Mouse (Mus musculus) heart, embryonic 12.5 days (tissue): Measurements from ENCODE around the gene Rtn4r. TPM values are rescaled to one million over a fixed set of nuclear protein-coding genes. Genes with fewer than 3 reads are reported as not detected.

Experiments used
- ATAC-seq: fragments of 200-750 bp; cut with Nextera tagmentation; 2 replicates; pipeline ENCODE4 v1.8.0; 2017; ENCODE audit warnings: moderate TSS enrichment, moderate library complexity; ENCODE audit not compliant: insufficient number of reproducible peaks, low FRiP score
- H3K27ac ChIP-seq: fragments of 300-500 bp; sonication (generic); 2 replicates; pipeline ENCODE4 v1.5.1; 2016; ENCODE audit warnings: mild to moderate bottlenecking, moderate library complexity; ENCODE audit not compliant: poor library complexity, severe bottlenecking
- H3K27me3 ChIP-seq: fragments of 300-500 bp; sonication (generic); replicated peaks from 2 replicates; pipeline ENCODE4 v1.6.1; 2016; ENCODE audit warnings: mild to moderate bottlenecking, moderate library complexity
- H3K36me3 ChIP-seq: fragments of 300-500 bp; sonication (generic); 2 replicates; pipeline ENCODE4 v1.6.1; 2016; ENCODE audit warnings: mild to moderate bottlenecking, moderate library complexity
- H3K4me1 ChIP-seq: fragments of 300-500 bp; sonication (generic); replicated peaks from 2 replicates; pipeline ENCODE4 v1.6.1; 2016; ENCODE audit warnings: mild to moderate bottlenecking
- H3K4me2 ChIP-seq: fragments of 300-500 bp; sonication (generic); 2 replicates; pipeline ENCODE4 v1.6.1; 2016; ENCODE audit warnings: mild to moderate bottlenecking, moderate library complexity
- H3K4me3 ChIP-seq: fragments of 300-500 bp; sonication (generic); 2 replicates; pipeline ENCODE4 v1.5.1; 2016; ENCODE audit warnings: mild to moderate bottlenecking
- H3K9ac ChIP-seq: fragments of 300-500 bp; sonication (generic); 2 replicates; pipeline ENCODE4 v1.6.1; 2016; ENCODE audit warnings: mild to moderate bottlenecking, moderate library complexity
- H3K9me3 ChIP-seq: fragments of 300-500 bp; sonication (generic); replicated peaks from 2 replicates; pipeline ENCODE4 v1.6.1; 2016; ENCODE audit warnings: mild to moderate bottlenecking, moderate library complexity
- WGBS: fragments of 180-500 bp; shearing (Covaris S2); methylation state at CpG from one replicate; pipeline ENCODE4 v1.1.7; 2016; 5-methylcytosine and 5-hydroxymethylcytosine counted together
- polyA plus RNA-seq: library from polyadenylated mRNA; unstranded; fragments of >200 nt; fragmentation: Nextera tagmentation; extraction: Ambion mirVana; gene quantifications from 2 replicates; pipeline ENCODE4 v1.2.1, GENCODE M21; 2016

Gene Rtn4r
- polyA plus RNA-seq, 1 experiment from 2014 or later: 0.40 TPM

GRCm38 (mm10) chr16:18135196-18135595, 7.8 kb downstream of the Rtn4r start:
- WGBS: 73% methylated on average over 5 of the region's 5 CpGs
- H3K4me2 ChIP-seq: no peak overlapping the region
- H3K9me3 ChIP-seq: no peaks in the 10 kb centered on the region
- H3K27me3 ChIP-seq: peaks cover 81% of the 10 kb centered on the region
- ATAC-seq: no peak
- no peaks in the 10 kb centered on the region for H3K4me1 ChIP-seq
- H3K36me3 ChIP-seq: no peaks in the 10 kb centered on the region
- H3K27ac ChIP-seq: no peak overlapping the region
- no peak overlapping the region for H3K9ac ChIP-seq
- no peak overlapping the region for H3K4me3 ChIP-seq

DNA sequence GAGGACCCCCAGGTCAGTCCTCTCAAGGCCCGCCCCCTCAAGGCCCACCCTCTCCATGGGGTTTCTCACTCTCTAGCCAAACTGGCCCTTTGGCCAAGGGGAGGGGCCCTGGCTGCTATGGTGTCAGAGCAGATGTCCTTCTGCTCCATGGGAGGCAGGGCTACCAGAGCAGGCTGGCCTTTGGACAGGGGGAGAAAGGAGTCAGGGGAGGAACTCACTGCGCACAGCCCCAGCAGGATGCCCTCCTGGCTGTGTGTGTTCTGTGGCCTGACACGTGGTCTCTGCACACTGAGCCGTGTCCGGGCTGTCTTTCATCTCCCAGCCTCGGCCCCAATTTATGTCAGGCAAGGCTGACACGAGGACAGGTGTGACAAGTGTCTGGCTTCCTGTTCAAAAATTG, 8.6 kb downstream of the Rtn4r start:
- Histone ChIP-seq H3K4me1 (no peaks in the 10 kb centered on the region), H3K4me3 (no peak overlapping the region), H3K27ac (no peak overlapping the region), H3K4me2 (no peak overlapping the region), H3K36me3 (no peaks in the 10 kb centered on the region), H3K27me3 (peaks cover 80% of the 10 kb centered on the region), H3K9ac (no peak overlapping the region), H3K9me3 (no peaks in the 10 kb centered on the region)
- 64% methylated on average over 7 of the region's 7 CpGs for WGBS
- no peak for ATAC-seq

- Histone ChIP-seq H3K9me3 (no peaks in the 10 kb centered on the region), H3K27ac (no peak overlapping the region), H3K4me2 (no peak overlapping the region), H3K4me1 (peaks cover 11% of the 10 kb centered on the region), H3K9ac (no peak overlapping the region), H3K36me3 (no peaks in the 10 kb centered on the region), H3K27me3 (peaks cover 49% of the 10 kb centered on the region), H3K4me3 (no peak overlapping the region)
- 51% methylated on average over 8 of the region's 8 CpGs for WGBS
- ATAC-seq: no peak
Measured at GRCm38 (mm10) chr16:18144201-18144600, 16.8 kb downstream of the Rtn4r start.

GRCm38 (mm10) chr16:18145341-18145867, 18.0 kb downstream of the Rtn4r start:
- Histone ChIP-seq H3K4me2 (no peak overlapping the region), H3K9me3 (no peaks in the 10 kb centered on the region), H3K27me3 (peaks cover 50% of the 10 kb centered on the region), H3K4me1 (peaks cover 17% of the 10 kb centered on the region), H3K4me3 (no peak overlapping the region), H3K9ac (no peak overlapping the region), H3K36me3 (no peaks in the 10 kb centered on the region), H3K27ac (no peak overlapping the region)
- WGBS: 71% methylated on average over 5 of the region's 6 CpGs
- no peak for ATAC-seq

GRCm38 (mm10) chr16:18148208-18148876, 20.9 kb downstream of the Rtn4r start:
- 34% methylated on average over 6 of the region's 6 CpGs for WGBS
- H3K27me3 ChIP-seq: peaks cover 62% of the 10 kb centered on the region
- no peaks in the 10 kb centered on the region for H3K9me3 ChIP-seq
- H3K4me3 ChIP-seq: no peak overlapping the region
- H3K4me2 ChIP-seq: no peak overlapping the region
- H3K9ac ChIP-seq: no peak overlapping the region
- no peaks in the 10 kb centered on the region for H3K36me3 ChIP-seq
- H3K4me1 ChIP-seq: peaks cover 24% of the 10 kb centered on the region
- no peak for ATAC-seq
- no peak overlapping the region for H3K27ac ChIP-seq

- ATAC-seq: no peak
- no peaks in the 10 kb centered on the region for H3K9me3 ChIP-seq
- no peak overlapping the region for H3K4me2 ChIP-seq
- WGBS: 38% methylated on average over 6 of the region's 6 CpGs
- H3K27me3 ChIP-seq: peaks cover 65% of the 10 kb centered on the region
- H3K36me3 ChIP-seq: no peaks in the 10 kb centered on the region
- H3K4me3 ChIP-seq: no peak overlapping the region
- no peak overlapping the region for H3K9ac ChIP-seq
- peaks cover 29% of the 10 kb centered on the region for H3K4me1 ChIP-seq
- no peak overlapping the region for H3K27ac ChIP-seq
Measured at GRCm38 (mm10) chr16:18149205-18149604, 21.8 kb downstream of the Rtn4r start.

GRCm38 (mm10) chr16:18152189-18152588, 24.7 kb downstream of the Rtn4r start:
- peaks cover 70% of the 10 kb centered on the region for H3K27me3 ChIP-seq
- no peak overlapping the region for H3K9ac ChIP-seq
- ATAC-seq: no peak
- H3K4me3 ChIP-seq: no peak overlapping the region
- WGBS: 88% methylated on average over 12 of the region's 12 CpGs
- H3K36me3 ChIP-seq: no peaks in the 10 kb centered on the region
- no peaks in the 10 kb centered on the region for H3K9me3 ChIP-seq
- peaks cover 40% of the 10 kb centered on the region for H3K4me1 ChIP-seq
- no peak overlapping the region for H3K27ac ChIP-seq
- no peak overlapping the region for H3K4me2 ChIP-seq

DNA sequence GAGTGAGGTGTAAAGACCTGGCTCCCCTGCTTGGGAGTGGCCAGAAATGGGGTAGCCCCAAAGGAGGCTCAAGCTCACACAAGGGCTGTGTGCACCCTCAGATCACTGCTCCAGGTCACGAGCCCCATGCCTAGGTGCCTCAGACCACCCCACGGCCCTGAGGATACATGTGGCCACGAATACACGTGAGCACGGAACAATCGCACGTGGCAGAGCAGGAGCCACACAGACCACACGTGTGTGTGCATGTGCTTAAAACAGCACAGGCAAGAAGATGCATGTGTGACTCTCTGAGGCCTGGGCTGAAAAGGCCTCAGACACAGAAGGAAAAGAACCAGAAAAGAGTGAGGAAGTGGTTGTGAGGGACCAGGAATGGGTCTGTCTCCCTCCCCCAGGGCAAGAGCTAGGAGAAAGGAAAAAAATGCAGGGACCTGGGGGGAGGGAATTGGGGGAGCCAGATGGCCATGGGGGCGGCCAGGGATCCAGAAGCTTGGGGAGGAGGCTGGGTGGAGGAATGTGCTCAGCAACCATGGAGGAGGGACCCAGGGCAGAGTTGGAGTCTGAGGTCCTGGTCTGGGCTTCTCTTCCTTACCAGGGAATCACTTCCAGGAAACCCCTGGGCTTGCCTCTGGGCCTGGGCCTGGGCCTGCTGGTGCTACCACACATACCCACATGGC, 25.5 kb downstream of the Rtn4r start:
- no peak overlapping the region for H3K4me3 ChIP-seq
- H3K9ac ChIP-seq: no peak overlapping the region
- H3K9me3 ChIP-seq: no peaks in the 10 kb centered on the region
- H3K27me3 ChIP-seq: peaks cover 66% of the 10 kb centered on the region
- H3K4me1 ChIP-seq: peaks cover 40% of the 10 kb centered on the region
- WGBS: 90% methylated on average over 9 of the region's 9 CpGs
- no peak overlapping the region for H3K4me2 ChIP-seq
- H3K27ac ChIP-seq: no peak overlapping the region
- no peaks in the 10 kb centered on the region for H3K36me3 ChIP-seq
- no peak for ATAC-seq

GRCm38 (mm10) chr16:18154521-18155171, 27.2 kb downstream of the Rtn4r start:
- Histone ChIP-seq H3K27me3 (peaks cover 62% of the 10 kb centered on the region), H3K27ac (0 out of 2 replicates have a peak overlapping the region, but pooled peaks have one; percentile 29), H3K9me3 (no peaks in the 10 kb centered on the region), H3K9ac (no peak overlapping the region), H3K36me3 (no peaks in the 10 kb centered on the region), H3K4me2 (peak overlapping the region; percentile 24), H3K4me3 (no peak overlapping the region), H3K4me1 (peaks cover 31% of the 10 kb centered on the region)
- peak; percentile 49 for ATAC-seq
- WGBS: 26% methylated on average over 14 of the region's 14 CpGs

DNA sequence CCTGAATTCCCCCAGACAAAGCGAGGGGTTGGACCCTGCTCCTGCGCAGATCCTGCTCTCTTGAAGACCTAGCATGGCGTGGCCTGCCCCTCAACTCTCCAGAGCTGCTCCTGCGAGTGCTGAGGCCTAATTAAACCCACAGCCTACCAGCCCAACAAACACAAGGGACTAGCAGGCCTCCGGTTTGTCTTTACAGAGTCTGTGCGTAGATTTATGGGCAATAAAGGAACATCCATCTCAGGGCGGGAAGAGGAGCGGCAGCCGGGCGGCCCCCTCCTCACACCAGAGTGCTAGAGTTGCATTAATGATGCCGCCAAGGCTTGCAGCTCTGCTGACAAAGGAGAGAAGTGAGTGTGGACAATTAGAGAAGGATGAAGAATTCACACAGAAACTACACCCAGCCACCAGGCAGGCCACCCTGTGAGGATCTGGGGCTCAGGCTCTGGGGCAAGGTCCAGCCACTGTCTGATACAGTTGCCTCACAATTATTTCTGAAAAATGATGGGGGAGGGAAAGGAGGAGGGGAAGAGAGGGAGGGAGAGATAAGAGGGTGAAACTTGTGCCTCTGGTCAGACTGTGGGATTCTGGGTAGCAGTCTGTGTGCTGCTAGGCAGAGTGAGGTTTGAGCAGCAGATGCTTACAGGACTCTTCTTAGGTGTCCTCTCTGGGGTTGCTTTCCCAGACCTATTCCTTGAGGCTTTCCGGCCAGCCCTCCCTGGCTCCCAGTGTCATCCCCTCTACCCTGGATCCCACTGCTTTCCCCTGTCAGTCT, 29.3 kb downstream of the Rtn4r start:
- Histone ChIP-seq H3K27ac (no peak overlapping the region), H3K9ac (no peak overlapping the region), H3K4me1 (peaks cover 35% of the 10 kb centered on the region), H3K4me3 (no peak overlapping the region), H3K27me3 (peaks cover 50% of the 10 kb centered on the region), H3K9me3 (no peaks in the 10 kb centered on the region), H3K36me3 (no peaks in the 10 kb centered on the region), H3K4me2 (no peak overlapping the region)
- ATAC-seq: no peak
- 76% methylated on average over 12 of the region's 12 CpGs for WGBS

DNA sequence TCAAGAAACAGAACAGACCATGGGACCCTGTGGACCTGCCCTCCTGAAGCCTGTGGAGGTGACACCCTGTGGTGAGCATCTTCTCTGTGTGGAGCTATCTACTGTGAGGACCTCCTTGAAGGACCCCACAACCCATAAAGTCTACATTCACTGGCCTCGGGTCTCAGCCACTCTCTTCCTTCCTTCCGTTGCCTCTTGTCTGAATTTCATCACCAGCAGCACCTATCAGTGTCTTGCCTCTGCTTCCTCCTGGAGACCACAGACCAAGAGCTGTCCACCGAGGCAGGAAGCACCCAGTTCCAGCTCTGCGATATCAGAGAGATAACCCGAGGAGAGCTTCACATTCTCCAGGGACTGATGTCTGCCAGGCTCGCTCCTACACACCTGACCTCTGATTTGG, 31.8 kb downstream of the Rtn4r start:
- Histone ChIP-seq H3K27me3 (peaks cover 28% of the 10 kb centered on the region), H3K9ac (no peak overlapping the region), H3K4me2 (no peak overlapping the region), H3K4me3 (no peak overlapping the region), H3K9me3 (no peaks in the 10 kb centered on the region), H3K27ac (no peak overlapping the region), H3K36me3 (no peaks in the 10 kb centered on the region), H3K4me1 (peaks cover 26% of the 10 kb centered on the region)
- ATAC-seq: no peak
- 42% methylated on average over 6 of the region's 6 CpGs for WGBS
